In the genomic region with DNA sequence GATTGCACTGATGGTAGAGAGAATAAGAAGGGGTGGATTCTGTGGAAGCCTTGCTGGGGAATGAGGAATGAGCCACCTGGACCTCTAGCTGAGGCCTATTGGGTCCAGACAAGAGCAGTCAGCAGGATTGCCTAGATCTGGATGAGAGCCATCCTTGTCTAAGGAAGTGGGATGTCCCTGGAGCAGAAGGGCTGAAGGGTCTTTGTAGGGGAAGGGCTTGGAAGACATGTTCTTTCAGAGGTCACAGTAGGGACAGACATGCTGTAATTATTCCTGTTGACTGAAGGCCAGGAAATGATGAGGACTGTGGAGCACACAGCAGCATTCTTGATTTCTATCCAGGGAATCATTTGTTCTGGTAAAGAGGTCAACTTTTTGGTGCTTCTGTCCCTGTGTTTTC, we compare ENCODE assay signal across 17 mouse cellular contexts.
DNase-seq lines count a peak whose midpoint lies in the region; ATAC-seq lines count a peak whose summit lies in the region.
"Had no signal": no experiment of that assay in that cellular context is flagged by ENCODE, and none has a peak within 500 bp of the region (broad histone marks: within the 10 kb centered on the region; RNA-seq: fewer than 3 reads in every experiment).

No protein-coding gene starts in this region.

- no peak overlapping the region for H3K4me3 ChIP-seq in kidney, embryonic 14.5 days (ENCODE audit: low read length)
- H3K4me3 ChIP-seq: heart, embryonic 15.5 days; intestine, embryonic 15.5 days; limb, embryonic 13.5 days; lung, embryonic 15.5 days; midbrain, embryonic 13.5 days; neural tube, embryonic 12.5 days had no signal

- peak; percentile 8 for DNase-seq in kidney, adult 11 months
- DNase-seq in cerebellum, adult 11 months, result peak; percentile 6
- DNase-seq in cerebellum, adult 9-11 months, result peak; percentile 48
- peak; percentile 51 for DNase-seq in kidney, postnatal 14 days
- no peak for DNase-seq in c-Kit-positive CD71-positive TER-119-positive erythroid progenitor cells, embryonic 14.5 days (ENCODE audit: low spot score)
- DNase-seq in adrenal gland, postnatal 10 days, result no peak
- DNase-seq in urinary bladder, postnatal 14 days (ENCODE audit: low spot score), result no peak
- DNase-seq: spleen, adult 18-20 months had no signal

- H3K36me3 ChIP-seq in kidney, embryonic 14.5 days (ENCODE audit: control insufficient read depth, insufficient read depth, low read length), result no peaks in the 10 kb centered on the region
- H3K36me3 ChIP-seq: heart, embryonic 15.5 days; intestine, embryonic 15.5 days; limb, embryonic 13.5 days; lung, embryonic 15.5 days; midbrain, embryonic 13.5 days; neural tube, embryonic 12.5 days had no signal

- H3K4me2 ChIP-seq in kidney, embryonic 14.5 days (replicated peaks; ENCODE audit: low read depth, low read length), result no peak overlapping the region
- H3K4me2 ChIP-seq: heart, embryonic 15.5 days; intestine, embryonic 15.5 days; limb, embryonic 13.5 days; lung, embryonic 15.5 days; midbrain, embryonic 13.5 days; neural tube, embryonic 12.5 days had no signal

- ATAC-seq in kidney, embryonic 14.5 days (ENCODE audit: low FRiP score, low TSS enrichment), result no peak
- ATAC-seq: CD4-positive, CD25-positive, alpha-beta regulatory T cell, adult 4 months; intestine, embryonic 15.5 days; midbrain, embryonic 13.5 days had no signal

- H3K27me3 ChIP-seq in kidney, embryonic 14.5 days (ENCODE audit: control insufficient read depth, insufficient read depth, low read length), result no peaks in the 10 kb centered on the region
- H3K27me3 ChIP-seq: heart, embryonic 15.5 days; intestine, embryonic 15.5 days; limb, embryonic 13.5 days; lung, embryonic 15.5 days; midbrain, embryonic 13.5 days; neural tube, embryonic 12.5 days had no signal

- no peaks in the 10 kb centered on the region for H3K9me3 ChIP-seq in kidney, embryonic 14.5 days (ENCODE audit: control insufficient read depth, low read length)
- H3K9me3 ChIP-seq: heart, embryonic 15.5 days; intestine, embryonic 15.5 days; limb, embryonic 13.5 days; lung, embryonic 15.5 days; midbrain, embryonic 13.5 days; neural tube, embryonic 12.5 days had no signal

- no peak overlapping the region for H3K27ac ChIP-seq in kidney, embryonic 14.5 days (ENCODE audit: low read depth, low read length)
- H3K27ac ChIP-seq: heart, embryonic 15.5 days; intestine, embryonic 15.5 days; limb, embryonic 13.5 days; lung, embryonic 15.5 days; midbrain, embryonic 13.5 days; neural tube, embryonic 12.5 days; stomach, postnatal 0 days had no signal

- H3K9ac ChIP-seq in kidney, embryonic 14.5 days (ENCODE audit: low read depth, low read length), result no peak overlapping the region
- H3K9ac ChIP-seq: heart, embryonic 15.5 days; intestine, embryonic 15.5 days; limb, embryonic 13.5 days; lung, embryonic 15.5 days; midbrain, embryonic 13.5 days; neural tube, embryonic 12.5 days had no signal

- no peaks in the 10 kb centered on the region for H3K4me1 ChIP-seq in kidney, embryonic 14.5 days (ENCODE audit: control insufficient read depth, insufficient read depth, low read length)
- H3K4me1 ChIP-seq: limb, embryonic 13.5 days; lung, embryonic 15.5 days; midbrain, embryonic 13.5 days; neural tube, embryonic 12.5 days had no signal

Comparison
In these comparisons a context has a peak if more than half of its experiments do, and no peak if none do; other contexts are left out.
1. DNase-seq: peak in kidney, adult 11 months (single experiment), cerebellum, adult 11 months (single experiment), cerebellum, adult 9-11 months (single experiment) and kidney, postnatal 14 days (single experiment); none in c-Kit-positive CD71-positive TER-119-positive erythroid progenitor cells, embryonic 14.5 days (single experiment), adrenal gland, postnatal 10 days (single experiment) and urinary bladder, postnatal 14 days (single experiment).